Mouse (Mus musculus) heart, adult 18-20 months (tissue): ENCODE data around the gene Nup107. TPM values are rescaled to one million over a fixed set of nuclear protein-coding genes. Genes with fewer than 3 reads are reported as not detected.
A peak's percentile ranks its signal among the peaks of the same experiment; 100 is the strongest.

ENCODE experiments used
- DNase-seq, 2 experiments: peaks; one replicate each; pipeline ENCODE4 v3.0.0; 2021 to 2022; ENCODE audit warnings: mixed read lengths in 1 of 2
- total RNA-seq, 2 experiments: library from RNA; stranded (reverse); gene quantifications; 2 replicates each; pipeline ENCODE4 v1.2.3; 2021

Nup107 gene
- total RNA-seq, 2 experiments from 2014 or later, result 7.3 to 8.7 TPM

DNA sequence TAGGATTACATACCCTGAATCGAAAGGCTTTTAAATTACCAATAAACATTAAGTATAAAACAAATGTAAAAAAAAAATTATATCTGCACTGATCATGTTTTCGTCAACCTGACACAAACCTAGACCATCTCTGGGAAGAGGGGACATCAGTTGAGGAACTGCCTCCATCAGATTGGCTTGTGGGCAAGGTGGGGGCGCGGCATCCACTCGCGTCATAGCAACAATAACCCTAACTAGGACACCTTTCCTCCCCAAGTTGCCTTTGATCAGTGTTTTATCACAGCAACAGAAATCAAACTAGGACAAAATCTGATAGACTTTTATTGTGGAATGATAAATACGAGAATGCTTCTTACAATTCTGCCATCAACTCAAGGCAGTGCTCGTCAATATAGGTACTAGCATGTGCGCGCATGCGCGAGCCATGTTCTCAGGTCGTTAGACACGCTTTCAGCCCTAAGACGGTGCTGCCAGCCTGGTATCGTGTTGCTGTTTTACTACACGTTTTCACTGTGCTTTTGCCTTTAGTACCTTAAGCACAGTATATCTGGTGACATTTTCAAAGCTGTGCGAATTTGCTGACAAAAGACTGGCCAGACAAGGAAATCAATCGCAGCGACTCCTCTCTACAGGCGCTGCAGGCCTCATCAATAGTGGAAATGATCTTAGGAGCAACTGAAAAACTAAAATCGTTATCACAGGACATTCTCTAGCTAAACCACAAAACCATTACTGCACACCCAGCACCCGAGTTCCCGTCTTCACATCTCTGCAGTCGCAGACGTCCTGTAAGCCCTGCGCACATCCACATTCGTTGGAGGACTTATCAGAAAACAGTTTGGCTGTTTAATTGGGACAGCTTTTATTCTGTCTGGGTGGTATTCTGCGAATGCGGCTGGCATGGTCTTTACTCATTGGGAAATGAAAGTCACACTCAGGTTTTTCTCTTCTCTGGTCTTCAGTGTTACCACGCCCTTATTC lies 11.7 kb upstream of the Nup107 start:
- no peak for DNase-seq

DNA sequence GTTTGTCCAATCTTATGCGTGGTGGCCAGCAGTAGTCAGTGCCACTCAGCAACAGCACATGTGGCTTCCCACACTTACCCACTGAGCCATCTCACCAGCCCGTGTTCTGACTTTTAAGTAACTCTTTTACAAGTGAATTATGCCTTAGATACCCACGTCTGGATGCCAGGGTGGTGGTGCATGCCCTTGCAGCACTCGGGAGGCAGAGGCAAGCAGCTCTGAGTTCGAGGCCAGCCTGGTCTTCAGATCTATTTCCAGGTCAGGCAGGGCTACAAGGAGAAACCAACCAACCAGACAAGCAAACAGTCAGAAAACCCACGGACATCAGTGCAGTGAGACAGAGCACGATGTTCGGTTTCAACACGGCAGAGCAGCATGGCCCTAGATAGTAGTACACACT lies 9.4 kb upstream of the Nup107 start:
- DNase-seq, result no peak

DNA sequence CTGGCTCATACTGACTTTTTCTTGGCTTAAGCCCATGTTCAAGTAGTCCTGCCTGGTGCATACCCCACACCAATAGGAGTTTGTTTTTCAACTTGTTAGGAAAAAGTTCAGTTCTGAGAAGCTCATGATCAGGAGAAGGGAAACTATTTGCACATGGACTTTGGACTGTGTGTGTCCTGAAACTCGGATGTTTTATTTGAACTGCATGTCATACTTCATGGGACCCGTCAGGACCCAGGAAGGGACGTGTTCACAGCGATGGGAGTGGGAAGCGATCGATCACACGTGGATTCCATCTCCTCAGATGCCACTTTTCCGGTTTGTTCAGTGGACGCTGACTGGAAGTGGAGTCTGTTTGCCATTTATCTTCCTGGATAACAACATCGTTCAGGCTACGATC lies 7.3 kb upstream of the Nup107 start:
- no peak for DNase-seq

- DNase-seq, result no peak
Measured at GRCm38 (mm10) chr10:117798436-117799035, 6.0 kb upstream of the Nup107 start.

- no peak for DNase-seq
Measured at GRCm38 (mm10) chr10:117797684-117798083, 5.2 kb upstream of the Nup107 start.

DNA sequence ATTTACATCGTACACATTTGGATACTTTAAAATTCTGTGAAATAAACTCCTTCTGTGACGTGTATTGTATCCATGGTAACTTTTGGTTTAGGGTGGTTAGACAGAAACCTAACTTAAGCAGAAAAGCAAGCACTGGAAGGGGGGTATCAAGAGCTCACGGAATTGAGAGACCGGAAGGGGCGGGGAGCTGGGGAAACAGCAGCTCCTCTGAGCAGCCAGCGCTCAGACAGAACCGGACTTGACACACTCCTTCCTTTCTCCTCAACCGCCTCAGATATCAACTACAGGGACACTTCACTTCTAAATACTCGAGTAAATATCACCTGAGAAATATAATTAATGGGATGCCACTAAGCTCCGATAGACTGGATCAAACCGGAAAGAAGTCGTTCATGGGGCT lies 4.6 kb upstream of the Nup107 start:
- no peak for DNase-seq

DNA sequence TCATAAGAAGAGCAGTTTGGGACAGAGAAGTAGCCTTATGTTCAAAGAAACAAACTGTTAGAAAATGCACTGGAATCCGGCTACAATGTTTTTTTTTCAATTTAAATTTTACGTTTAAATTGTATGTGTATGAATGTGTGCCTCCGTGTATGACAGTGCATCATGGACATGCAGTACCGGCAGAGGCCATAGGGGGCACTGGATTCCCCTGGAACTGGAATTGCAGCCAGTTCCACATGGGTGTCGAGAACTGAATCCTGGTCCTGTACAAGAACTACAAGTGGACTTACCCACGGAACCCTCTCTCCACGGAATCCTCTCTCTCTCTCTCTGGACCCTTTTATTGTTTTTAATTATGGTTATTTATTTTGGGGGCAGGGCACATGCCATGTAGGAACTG lies 3.7 kb upstream of the Nup107 start:
- no peak for DNase-seq

GRCm38 (mm10) chr10:117795206-117795605 lies 2.7 kb upstream of the Nup107 start:
- no peak for DNase-seq

DNA sequence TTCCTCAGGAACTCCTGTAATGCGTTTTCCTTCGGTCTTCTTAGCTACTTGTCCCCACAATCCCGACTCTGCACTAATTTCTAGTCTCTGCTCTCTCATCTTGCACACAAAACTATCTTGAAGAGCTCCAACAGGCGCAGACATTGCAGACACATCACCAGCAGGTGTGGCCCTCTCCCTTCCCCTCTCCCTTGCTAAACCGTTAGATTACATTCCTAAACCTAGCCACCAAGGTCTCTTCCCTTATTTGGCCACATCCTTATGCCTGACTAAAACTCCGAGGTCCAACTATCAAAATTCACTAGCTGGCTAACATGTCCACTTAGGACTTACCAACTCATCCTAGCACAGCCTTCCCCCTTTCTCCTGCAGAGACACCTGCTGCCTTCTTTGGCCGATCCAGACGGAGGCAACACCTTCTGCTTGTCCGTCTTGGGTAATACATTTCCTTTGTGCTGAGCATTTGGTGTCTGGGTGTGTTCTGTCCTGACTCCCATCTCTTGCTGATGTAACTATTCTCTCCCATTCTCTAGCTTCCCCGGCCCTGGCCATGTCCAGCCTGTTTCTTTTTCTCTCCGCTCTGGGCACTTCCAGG lies 1.0 kb upstream of the Nup107 start:
- peak in 1 of 2 experiments; percentile 22 for DNase-seq

- DNase-seq, result no peak
Measured at GRCm38 (mm10) chr10:117791171-117791470, 1.4 kb downstream of the Nup107 start.

- no peak for DNase-seq
Measured at GRCm38 (mm10) chr10:117790421-117791170, 1.9 kb downstream of the Nup107 start.

DNA sequence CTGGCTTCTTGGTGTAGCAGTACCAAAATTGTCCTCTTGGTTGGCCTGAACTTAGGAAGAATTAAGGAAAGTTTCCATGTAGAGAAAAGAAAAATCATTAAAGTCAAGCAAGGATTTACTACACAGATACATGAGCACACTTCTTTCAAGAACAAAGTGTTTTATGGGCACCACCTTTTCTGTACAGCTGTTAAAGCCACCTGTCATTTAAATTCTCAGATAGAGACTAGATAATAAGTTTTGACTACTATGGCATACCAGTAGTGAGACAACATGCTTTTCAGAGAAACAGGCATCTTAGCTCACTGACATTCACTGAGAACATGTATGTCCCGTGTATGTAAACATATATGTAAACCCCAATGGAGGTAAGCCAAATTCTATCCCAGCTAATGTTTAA lies 2.5 kb downstream of the Nup107 start:
- no peak for DNase-seq

- DNase-seq, result no peak
Measured at GRCm38 (mm10) chr10:117784646-117785045, 7.9 kb downstream of the Nup107 start.

GRCm38 (mm10) chr10:117783786-117784420 lies 8.6 kb downstream of the Nup107 start:
- DNase-seq, result no peak

- no peak for DNase-seq
Measured at GRCm38 (mm10) chr10:117782491-117783260, 9.8 kb downstream of the Nup107 start.

- no peak for DNase-seq
Measured at GRCm38 (mm10) chr10:117782056-117782455, 10.4 kb downstream of the Nup107 start.

- no peak for DNase-seq
Measured at GRCm38 (mm10) chr10:117781021-117781725, 11.3 kb downstream of the Nup107 start.

GRCm38 (mm10) chr10:117780306-117780911 lies 12.1 kb downstream of the Nup107 start:
- DNase-seq, result no peak

- no peak for DNase-seq
Measured at GRCm38 (mm10) chr10:117779581-117780305, 12.8 kb downstream of the Nup107 start.
